Mouse (Mus musculus) midbrain, embryonic 10.5 days (tissue): ENCODE results near the gene Rbfox1. TPM values are rescaled to one million over a fixed set of nuclear protein-coding genes. Genes with fewer than 3 reads are reported as not detected.
A peak's percentile ranks its signal among the peaks of the same experiment; 100 is the strongest.

Experiments used
- DNase-seq: peaks from one replicate; pipeline ENCODE4 v3.0.0-alpha.2; 2017; ENCODE audit warnings: low spot score
- H3K27ac ChIP-seq: fragments of 300-500 bp; sonication (generic); replicated peaks from 2 replicates; pipeline ENCODE4 v1.5.1; 2016; ENCODE audit warnings: mild to moderate bottlenecking
- H3K27me3 ChIP-seq: fragments of 300-500 bp; sonication (generic); 2 replicates; pipeline ENCODE4 v1.6.1; 2016; ENCODE audit warnings: low read depth, mild to moderate bottlenecking; ENCODE audit not compliant: poor library complexity, severe bottlenecking
- H3K36me3 ChIP-seq: fragments of 300-500 bp; sonication (generic); 2 replicates; pipeline ENCODE4 v1.6.1; 2016; ENCODE audit warnings: mild to moderate bottlenecking, moderate library complexity
- H3K4me1 ChIP-seq: fragments of 300-500 bp; sonication (generic); 2 replicates; pipeline ENCODE4 v1.6.1; 2016
- H3K4me3 ChIP-seq: fragments of 300-500 bp; sonication (generic); 2 replicates; pipeline ENCODE4 v1.5.1; 2016; ENCODE audit warnings: mild to moderate bottlenecking, moderate library complexity
- H3K9me3 ChIP-seq: fragments of 300-500 bp; sonication (generic); replicated peaks from 2 replicates; pipeline ENCODE4 v1.6.1; 2016; ENCODE audit warnings: mild to moderate bottlenecking
- WGBS: fragments of 180-500 bp; shearing (Covaris S2); methylation state at CpG from one replicate; pipeline ENCODE4 v1.1.7; 2016; 5-methylcytosine and 5-hydroxymethylcytosine counted together
- polyA plus RNA-seq: library from polyadenylated mRNA; unstranded; fragments of >200 nt; fragmentation: Nextera tagmentation; extraction: Ambion mirVana; gene quantifications from 2 replicates; pipeline ENCODE4 v1.2.1, GENCODE M21; 2016

Gene Rbfox1
- polyA plus RNA-seq, 1 experiment from 2014 or later: 2.5 TPM

- no peak for DNase-seq
- Histone ChIP-seq H3K36me3 (no peaks in the 10 kb centered on the region), H3K9me3 (no peaks in the 10 kb centered on the region), H3K27me3 (no peaks in the 10 kb centered on the region), H3K4me1 (no peaks in the 10 kb centered on the region), H3K27ac (no peak overlapping the region), H3K4me3 (no peak overlapping the region)
- WGBS: 90% methylated on average over 8 of the region's 8 CpGs
These were observed 1213.0 kb downstream of the Rbfox1 start for GRCm38 (mm10) chr16:7097951-7098710.

- Histone ChIP-seq H3K27ac (no peak overlapping the region), H3K4me3 (no peak overlapping the region), H3K36me3 (no peaks in the 10 kb centered on the region), H3K9me3 (no peaks in the 10 kb centered on the region), H3K4me1 (no peaks in the 10 kb centered on the region), H3K27me3 (no peaks in the 10 kb centered on the region)
- WGBS: 83% methylated on average over 11 of the region's 11 CpGs
- no peak for DNase-seq
These were observed 1214.5 kb downstream of the Rbfox1 start for GRCm38 (mm10) chr16:7099506-7100300.

- Histone ChIP-seq H3K36me3 (no peaks in the 10 kb centered on the region), H3K9me3 (no peaks in the 10 kb centered on the region), H3K27me3 (no peaks in the 10 kb centered on the region), H3K4me3 (no peak overlapping the region), H3K4me1 (no peaks in the 10 kb centered on the region), H3K27ac (no peak overlapping the region)
- DNase-seq: no peak
- WGBS: 89% methylated on average over 1 of the region's 1 CpGs
These were observed 1217.3 kb downstream of the Rbfox1 start for GRCm38 (mm10) chr16:7102486-7102885.

GRCm38 (mm10) chr16:7103301-7103700 lies 1218.1 kb downstream of the Rbfox1 start:
- H3K27ac ChIP-seq: no peak overlapping the region
- no peaks in the 10 kb centered on the region for H3K4me1 ChIP-seq
- H3K27me3 ChIP-seq: no peaks in the 10 kb centered on the region
- H3K36me3 ChIP-seq: no peaks in the 10 kb centered on the region
- no peaks in the 10 kb centered on the region for H3K9me3 ChIP-seq
- no peak for DNase-seq
- no peak overlapping the region for H3K4me3 ChIP-seq
- WGBS: 83% methylated on average over 5 of the region's 5 CpGs

GRCm38 (mm10) chr16:7106450-7107015 lies 1221.4 kb downstream of the Rbfox1 start:
- H3K27ac ChIP-seq: no peak overlapping the region
- WGBS: 91% methylated on average over 5 of the region's 5 CpGs
- no peak for DNase-seq
- no peaks in the 10 kb centered on the region for H3K36me3 ChIP-seq
- no peaks in the 10 kb centered on the region for H3K27me3 ChIP-seq
- no peaks in the 10 kb centered on the region for H3K9me3 ChIP-seq
- no peak overlapping the region for H3K4me3 ChIP-seq
- no peaks in the 10 kb centered on the region for H3K4me1 ChIP-seq

- WGBS: 86% methylated on average over 3 of the region's 3 CpGs
- no peaks in the 10 kb centered on the region for H3K9me3 ChIP-seq
- H3K27ac ChIP-seq: no peak overlapping the region
- no peaks in the 10 kb centered on the region for H3K4me1 ChIP-seq
- H3K4me3 ChIP-seq: no peak overlapping the region
- no peaks in the 10 kb centered on the region for H3K27me3 ChIP-seq
- H3K36me3 ChIP-seq: no peaks in the 10 kb centered on the region
- DNase-seq: no peak
These were observed 1230.8 kb downstream of the Rbfox1 start for GRCm38 (mm10) chr16:7115945-7116344.

GRCm38 (mm10) chr16:7129591-7129990 lies 1244.4 kb downstream of the Rbfox1 start:
- WGBS: 88% methylated on average over 5 of the region's 5 CpGs
- DNase-seq: no peak
- Histone ChIP-seq H3K27me3 (no peaks in the 10 kb centered on the region), H3K36me3 (no peaks in the 10 kb centered on the region), H3K4me3 (no peak overlapping the region), H3K9me3 (no peaks in the 10 kb centered on the region), H3K4me1 (no peaks in the 10 kb centered on the region), H3K27ac (no peak overlapping the region)

- Histone ChIP-seq H3K9me3 (no peaks in the 10 kb centered on the region), H3K4me1 (no peaks in the 10 kb centered on the region), H3K27me3 (no peaks in the 10 kb centered on the region), H3K36me3 (no peaks in the 10 kb centered on the region), H3K27ac (no peak overlapping the region), H3K4me3 (no peak overlapping the region)
- WGBS: 81% methylated on average over 1 of the region's 1 CpGs
- no peak for DNase-seq
These were observed 1247.3 kb downstream of the Rbfox1 start for GRCm38 (mm10) chr16:7132434-7132833.

- Histone ChIP-seq H3K27me3 (no peaks in the 10 kb centered on the region), H3K36me3 (no peaks in the 10 kb centered on the region), H3K4me1 (peaks cover 6% of the 10 kb centered on the region; the same call in 1 of the 2 replicates), H3K4me3 (no peak overlapping the region), H3K9me3 (no peaks in the 10 kb centered on the region), H3K27ac (no peak overlapping the region)
- WGBS: 58% methylated on average over 1 of the region's 1 CpGs
- DNase-seq: no peak
These were observed 1251.8 kb downstream of the Rbfox1 start for GRCm38 (mm10) chr16:7136971-7137370.

- Histone ChIP-seq H3K4me3 (no peak overlapping the region), H3K36me3 (no peaks in the 10 kb centered on the region), H3K27ac (no peak overlapping the region), H3K27me3 (no peaks in the 10 kb centered on the region), H3K9me3 (no peaks in the 10 kb centered on the region), H3K4me1 (peaks cover 6% of the 10 kb centered on the region; the same call in 1 of the 2 replicates)
- WGBS: 93% methylated on average over 2 of the region's 2 CpGs
- no peak for DNase-seq
These were observed 1254.3 kb downstream of the Rbfox1 start for GRCm38 (mm10) chr16:7139480-7139879.

GRCm38 (mm10) chr16:7140909-7141308 lies 1255.8 kb downstream of the Rbfox1 start:
- DNase-seq: no peak
- Histone ChIP-seq H3K4me1 (peaks cover 14% of the 10 kb centered on the region), H3K36me3 (no peaks in the 10 kb centered on the region), H3K27me3 (no peaks in the 10 kb centered on the region), H3K9me3 (no peaks in the 10 kb centered on the region), H3K27ac (no peak overlapping the region), H3K4me3 (no peak overlapping the region)
- 52% methylated on average over 8 of the region's 8 CpGs for WGBS

GRCm38 (mm10) chr16:7145505-7145904 lies 1260.3 kb downstream of the Rbfox1 start:
- H3K4me3 ChIP-seq: no peak overlapping the region
- peaks cover 50% of the 10 kb centered on the region for H3K4me1 ChIP-seq
- no peaks in the 10 kb centered on the region for H3K36me3 ChIP-seq
- H3K9me3 ChIP-seq: no peaks in the 10 kb centered on the region
- WGBS: 61% methylated on average over 10 of the region's 10 CpGs
- peak overlapping the region; percentile 39; the same call in 1 of the 2 replicates for H3K27ac ChIP-seq
- peaks cover 3% of the 10 kb centered on the region; the same call in 1 of the 2 replicates for H3K27me3 ChIP-seq
- DNase-seq: no peak

GRCm38 (mm10) chr16:7146454-7146853 lies 1261.3 kb downstream of the Rbfox1 start:
- Histone ChIP-seq H3K4me3 (no peak overlapping the region), H3K9me3 (no peaks in the 10 kb centered on the region), H3K27me3 (peaks cover 3% of the 10 kb centered on the region; the same call in 1 of the 2 replicates), H3K4me1 (peaks cover 47% of the 10 kb centered on the region), H3K36me3 (no peaks in the 10 kb centered on the region), H3K27ac (peak overlapping the region; percentile 39; the same call in 1 of the 2 replicates)
- WGBS: 14% methylated on average over 6 of the region's 6 CpGs
- DNase-seq: no peak
